Mouse (Mus musculus): Measurements from ENCODE around the gene Selenof.

Selenof gene

DNA sequence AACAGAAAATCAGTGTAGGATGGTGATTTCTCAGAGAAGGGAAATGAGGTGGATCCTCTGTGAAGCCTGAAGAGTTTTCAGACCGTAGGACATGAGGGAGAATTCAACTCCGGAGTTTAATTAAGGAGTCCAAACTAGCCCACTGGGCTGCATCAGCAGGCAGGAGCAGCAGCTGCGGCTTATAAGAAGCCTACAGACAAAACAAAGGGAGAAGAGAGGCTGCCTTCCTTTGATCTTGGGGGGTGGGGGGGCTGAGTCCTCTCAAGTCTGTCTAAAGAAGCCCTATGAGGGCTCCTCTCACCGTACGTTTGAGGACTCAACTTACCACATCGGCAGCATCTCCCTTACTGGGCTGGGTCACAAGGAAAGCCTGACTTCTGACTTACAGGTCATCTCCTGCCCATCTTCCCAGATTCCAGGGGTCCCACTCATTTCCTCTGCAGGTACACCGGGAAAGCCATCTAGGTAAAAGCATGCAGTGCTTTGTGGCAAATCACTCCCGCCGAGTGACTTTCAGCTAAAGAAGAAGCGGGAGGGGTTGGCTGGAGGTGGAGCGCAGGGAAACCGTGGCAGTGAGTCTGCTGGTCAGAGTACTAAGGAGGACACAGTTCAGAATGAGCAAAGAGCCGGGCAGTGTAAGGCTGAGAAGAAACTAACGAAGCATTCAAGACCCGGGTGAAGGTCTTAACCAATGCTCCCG lies 13.3 kb upstream of the Selenof start:
- in situ Hi-C loops (cut with MboI; ENCODE audit: low pct_unique_long_range_greater_than_20kb in 1 of 2, low sequenced_read_pairs in 2 of 2, unreplicated experiment in 1 of 2), result no loop called here

DNA sequence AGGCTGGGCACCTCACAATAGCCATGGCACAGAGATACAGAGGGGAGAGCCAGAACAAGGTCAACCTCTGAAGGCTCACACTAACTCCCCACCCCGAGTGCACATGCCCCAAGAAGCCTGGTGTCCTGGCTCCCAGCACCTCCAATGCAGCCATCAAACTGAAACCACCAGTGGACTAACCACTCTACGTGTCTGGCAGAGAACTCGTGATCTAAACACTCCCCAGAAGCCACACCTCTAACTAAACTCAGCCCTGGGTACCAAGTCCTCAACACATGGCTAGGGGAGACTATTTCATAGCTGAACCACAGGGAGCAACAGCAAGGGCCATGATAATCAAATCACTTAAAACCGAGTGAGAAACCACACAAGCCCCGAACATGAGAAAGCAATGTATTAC lies 11.8 kb upstream of the Selenof start:
- in situ Hi-C loops (cut with MboI; ENCODE audit: low pct_unique_long_range_greater_than_20kb in 1 of 2, low sequenced_read_pairs in 2 of 2, unreplicated experiment in 1 of 2), result no loop called here

DNA sequence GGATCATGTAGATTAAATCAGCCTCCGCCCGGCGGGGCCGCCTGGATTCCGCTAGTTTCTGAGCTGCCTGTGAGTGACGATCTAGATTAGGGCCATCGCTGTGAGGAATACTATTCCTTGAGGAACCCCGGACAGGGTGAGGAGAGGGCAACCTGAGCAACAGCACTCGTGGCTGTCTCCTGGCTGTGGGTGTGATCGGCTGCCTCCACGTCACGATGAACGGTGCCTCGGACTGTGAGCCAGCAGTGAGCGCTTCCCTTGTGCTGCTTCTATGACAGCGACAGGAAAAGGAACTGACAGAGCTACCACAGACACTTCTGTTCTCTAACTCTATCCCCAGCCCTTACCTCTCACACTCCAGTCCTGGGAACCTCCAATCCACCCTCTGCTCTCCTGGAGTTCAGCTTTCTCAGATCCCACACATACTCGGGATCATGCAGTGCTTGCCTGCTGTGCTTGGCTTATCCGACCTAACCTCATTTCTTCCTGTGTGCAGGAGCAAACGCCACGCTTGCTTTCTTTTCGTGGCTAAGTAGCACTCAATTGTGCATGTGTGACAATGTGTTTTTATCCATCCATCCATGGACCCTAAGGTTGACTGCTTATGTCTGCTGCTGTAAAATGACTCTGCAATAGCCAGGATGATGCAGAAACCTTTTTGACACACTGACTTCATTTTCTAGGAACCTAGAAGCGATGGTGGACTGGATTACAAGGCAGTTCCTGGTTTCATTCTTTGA lies 8.4 kb upstream of the Selenof start:
- in situ Hi-C loops (cut with MboI; ENCODE audit: low pct_unique_long_range_greater_than_20kb in 1 of 2, low sequenced_read_pairs in 2 of 2, unreplicated experiment in 1 of 2), result no loop called here

DNA sequence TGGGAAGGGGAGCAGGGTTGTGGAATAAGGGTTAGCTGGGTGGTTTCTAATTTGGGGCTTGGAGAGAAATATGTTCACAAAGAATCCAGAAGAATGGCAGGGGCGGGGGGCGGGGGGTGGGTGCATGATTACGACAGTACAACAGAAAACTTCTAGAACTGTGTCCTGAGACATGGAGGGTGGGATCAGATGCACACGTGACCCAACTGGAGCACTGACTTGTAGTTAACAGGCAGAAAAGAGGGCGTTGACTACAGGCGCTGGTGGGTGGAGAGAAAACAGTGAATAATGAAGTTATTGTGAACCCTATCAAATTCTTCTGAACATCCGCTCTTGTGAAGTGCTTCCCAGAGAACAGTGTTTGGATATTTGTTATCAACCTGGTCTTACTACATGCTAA lies 6.2 kb upstream of the Selenof start:
- in situ Hi-C loops (cut with MboI; ENCODE audit: low pct_unique_long_range_greater_than_20kb in 1 of 2, low sequenced_read_pairs in 2 of 2, unreplicated experiment in 1 of 2), result no loop called here

DNA sequence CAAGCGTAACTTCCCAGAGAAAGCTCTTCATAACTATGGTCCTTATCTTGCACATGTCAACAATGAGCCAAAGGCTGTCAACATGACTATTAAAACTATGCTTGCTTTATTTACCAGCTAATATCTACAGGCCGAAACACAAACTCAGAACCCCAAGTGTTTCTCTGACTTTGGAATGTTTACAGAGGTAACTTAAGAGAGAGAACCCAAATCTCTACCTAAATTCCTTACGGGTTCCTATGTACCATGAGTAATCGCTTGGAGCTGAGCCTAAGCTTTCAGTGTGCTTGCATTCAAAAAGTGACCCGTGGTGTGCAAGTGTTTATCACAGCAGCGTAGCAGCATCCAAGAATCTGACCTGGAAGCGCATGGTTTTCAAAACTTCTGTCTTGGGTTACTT lies 4.9 kb upstream of the Selenof start:
- in situ Hi-C loops (cut with MboI; ENCODE audit: low pct_unique_long_range_greater_than_20kb in 1 of 2, low sequenced_read_pairs in 2 of 2, unreplicated experiment in 1 of 2), result no loop called here

DNA sequence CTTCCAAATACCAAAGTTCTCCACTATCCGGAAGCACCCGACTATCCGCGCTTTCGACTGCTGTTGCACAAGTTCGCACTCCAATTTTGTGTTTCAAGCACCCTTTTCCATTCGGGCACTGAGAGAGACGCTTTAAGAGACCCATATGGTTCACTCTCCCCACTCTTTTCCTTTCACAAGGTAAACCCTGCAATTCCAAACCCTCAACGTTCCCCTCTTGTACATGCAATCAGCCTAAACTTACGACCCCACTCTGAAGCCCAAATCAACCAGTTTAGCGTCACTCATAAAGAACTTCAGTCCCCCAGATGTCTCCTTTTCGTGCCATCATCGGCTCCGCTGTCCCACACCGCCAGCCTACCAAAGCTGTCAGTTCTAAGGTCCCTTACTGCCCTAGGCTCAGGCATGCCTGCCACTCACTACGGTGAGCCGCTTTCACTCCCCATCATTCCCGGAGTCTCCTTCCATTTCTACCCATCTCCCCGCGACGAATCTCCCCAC lies 1.2 kb upstream of the Selenof start:
- in situ Hi-C loops (cut with MboI; ENCODE audit: low pct_unique_long_range_greater_than_20kb in 1 of 2, low sequenced_read_pairs in 2 of 2, unreplicated experiment in 1 of 2), result no loop called here

DNA sequence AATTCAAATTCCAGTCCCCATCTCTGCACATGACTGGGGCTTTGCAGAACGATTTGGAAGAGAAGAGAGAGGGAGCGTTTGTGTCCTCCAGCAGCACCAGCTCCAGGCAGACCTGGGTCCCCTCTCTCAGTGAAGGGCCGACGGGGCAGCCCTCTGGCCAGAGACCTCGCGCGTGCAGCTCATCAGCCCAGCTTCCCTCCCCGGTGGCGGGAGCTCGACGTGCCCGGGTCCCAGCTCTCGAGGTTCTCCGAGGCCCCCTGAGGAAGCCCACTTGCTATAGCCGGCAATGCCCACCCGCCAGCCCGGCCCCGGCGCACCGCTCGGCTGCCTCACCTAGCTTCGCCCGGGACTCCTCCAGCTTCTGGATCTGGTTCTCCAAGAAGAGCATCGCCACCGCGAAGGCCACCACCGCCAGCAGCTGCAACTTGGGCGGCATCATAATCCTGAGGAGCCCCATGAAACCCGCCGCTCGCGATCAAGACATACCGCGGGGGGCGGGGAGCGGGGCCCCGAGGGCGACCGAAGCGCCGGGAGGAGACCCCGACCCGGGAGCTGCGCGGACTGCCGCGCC lies 618 bp upstream of the Selenof start:
- in situ Hi-C loops (cut with MboI; ENCODE audit: low pct_unique_long_range_greater_than_20kb in 1 of 2, low sequenced_read_pairs in 2 of 2, unreplicated experiment in 1 of 2), result no loop called here

DNA sequence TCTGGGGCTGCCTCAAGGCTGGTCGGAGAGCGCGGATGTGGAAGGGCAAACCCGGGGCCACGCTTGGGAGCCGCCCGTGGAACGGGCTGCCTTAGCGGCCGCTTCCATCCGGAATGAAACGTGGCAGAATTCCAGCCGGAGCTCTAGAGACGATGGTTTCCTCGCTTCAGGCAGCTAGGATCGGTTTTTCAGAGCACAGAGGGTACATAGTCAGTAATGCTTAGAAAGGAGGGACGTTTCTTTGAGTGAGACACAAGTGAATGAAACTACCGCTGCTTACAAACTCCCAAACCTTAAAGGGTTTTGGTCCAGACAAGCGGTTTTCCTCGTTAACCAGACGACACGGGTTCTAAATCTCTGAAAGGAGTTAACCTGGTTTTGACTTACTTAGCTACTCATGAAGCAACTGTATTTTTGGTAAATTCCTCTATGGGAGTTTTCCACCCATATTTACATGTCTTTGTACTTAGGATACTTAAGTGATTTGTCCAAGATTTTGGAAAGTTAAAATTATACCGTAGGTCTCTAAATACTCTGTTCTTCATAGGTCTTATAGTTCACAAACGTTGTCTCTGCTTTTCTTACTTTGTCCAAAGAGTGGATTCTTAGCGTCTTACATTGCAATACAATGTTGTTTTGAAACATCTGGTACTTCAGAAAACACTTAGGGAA lies 848 bp downstream of the Selenof start:
- in situ Hi-C loops (cut with MboI; ENCODE audit: low pct_unique_long_range_greater_than_20kb in 1 of 2, low sequenced_read_pairs in 2 of 2, unreplicated experiment in 1 of 2), result no loop called here

DNA sequence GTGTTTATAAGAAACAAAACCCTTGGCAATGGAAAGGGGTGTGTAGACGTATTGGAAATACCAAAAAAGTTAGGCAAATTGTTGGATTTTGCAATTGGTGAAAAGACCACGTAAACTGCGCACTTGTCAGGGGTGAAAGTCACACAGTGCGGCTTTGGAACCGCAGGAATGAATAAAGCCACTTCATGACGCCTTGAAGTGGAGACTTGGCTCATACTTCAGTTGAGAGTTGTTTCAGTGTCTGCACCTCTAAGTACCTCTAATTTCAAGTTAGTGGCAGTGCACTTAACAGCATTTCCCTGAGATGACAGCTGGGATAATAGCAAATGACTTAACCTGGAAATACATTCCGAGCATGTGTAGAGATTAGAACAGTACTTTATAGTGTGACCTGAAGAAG lies 4.2 kb downstream of the Selenof start:
- in situ Hi-C loops (cut with MboI; ENCODE audit: low pct_unique_long_range_greater_than_20kb in 1 of 2, low sequenced_read_pairs in 2 of 2, unreplicated experiment in 1 of 2), result no loop called here

DNA sequence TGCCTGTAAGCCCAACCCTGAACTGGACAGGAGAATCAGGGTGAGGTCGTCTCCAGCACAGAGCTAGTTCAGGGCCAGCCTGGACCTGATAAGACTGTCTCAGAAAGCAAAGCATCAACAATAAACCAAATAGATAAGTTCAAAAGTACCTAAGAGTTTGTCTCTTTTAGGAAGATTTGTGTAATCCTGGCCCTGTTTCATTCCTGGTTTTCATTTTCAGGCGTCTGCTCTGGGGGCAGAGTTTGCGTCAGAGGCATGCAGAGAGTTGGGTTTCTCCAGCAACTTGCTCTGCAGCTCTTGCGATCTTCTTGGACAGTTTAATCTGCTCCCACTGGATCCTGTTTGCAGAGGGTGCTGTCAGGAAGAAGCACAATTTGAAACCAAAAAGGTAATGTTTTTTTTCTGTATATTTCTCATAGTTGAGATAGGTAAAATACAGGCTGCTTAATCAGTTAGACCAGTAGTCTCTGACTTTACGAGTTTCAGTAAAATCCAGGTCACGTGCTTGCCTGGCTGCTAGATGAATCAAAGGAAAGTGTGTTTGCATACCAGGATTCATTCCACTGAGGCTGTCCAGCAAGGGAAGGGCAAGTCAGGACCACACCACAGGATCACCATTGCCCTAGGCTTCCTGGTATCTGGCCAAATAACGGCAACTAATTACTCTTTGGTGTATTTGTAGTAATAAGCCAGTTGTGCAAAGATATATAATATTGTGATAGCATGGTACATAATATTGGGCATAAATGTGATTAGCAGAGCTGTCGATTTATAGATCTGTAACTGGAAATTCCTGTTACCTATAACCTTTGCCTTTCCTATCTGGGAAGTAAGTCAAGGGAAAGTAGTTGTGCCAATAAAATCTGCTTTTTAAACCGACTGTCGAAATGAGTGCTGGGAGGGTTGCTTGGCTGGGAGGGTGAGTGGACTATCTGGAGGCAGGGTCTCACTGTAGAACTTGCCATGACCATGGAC lies 7.5 kb downstream of the Selenof start:
- in situ Hi-C loops (cut with MboI; ENCODE audit: low pct_unique_long_range_greater_than_20kb in 1 of 2, low sequenced_read_pairs in 2 of 2, unreplicated experiment in 1 of 2), result no loop called here

DNA sequence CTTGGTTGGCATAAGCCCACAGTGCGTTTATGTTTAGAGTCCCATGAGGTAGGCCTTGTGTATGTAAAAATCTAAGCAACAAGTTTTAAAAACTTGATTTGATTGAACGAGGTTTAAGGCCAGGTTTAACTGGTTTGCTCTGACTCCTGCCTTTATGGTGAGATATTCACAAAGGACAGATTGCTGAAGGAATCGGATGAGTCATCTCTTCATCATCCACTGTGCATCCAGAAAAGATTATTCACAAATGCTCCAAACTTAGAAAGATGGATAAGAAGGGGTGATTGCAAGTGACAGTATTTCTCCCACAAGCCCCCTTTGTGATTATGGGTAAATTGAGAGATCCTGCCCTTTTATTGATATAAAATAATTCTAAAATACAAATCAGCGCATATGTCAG lies 8.8 kb downstream of the Selenof start:
- in situ Hi-C loops (cut with MboI; ENCODE audit: low pct_unique_long_range_greater_than_20kb in 1 of 2, low sequenced_read_pairs in 2 of 2, unreplicated experiment in 1 of 2), result no loop called here

DNA sequence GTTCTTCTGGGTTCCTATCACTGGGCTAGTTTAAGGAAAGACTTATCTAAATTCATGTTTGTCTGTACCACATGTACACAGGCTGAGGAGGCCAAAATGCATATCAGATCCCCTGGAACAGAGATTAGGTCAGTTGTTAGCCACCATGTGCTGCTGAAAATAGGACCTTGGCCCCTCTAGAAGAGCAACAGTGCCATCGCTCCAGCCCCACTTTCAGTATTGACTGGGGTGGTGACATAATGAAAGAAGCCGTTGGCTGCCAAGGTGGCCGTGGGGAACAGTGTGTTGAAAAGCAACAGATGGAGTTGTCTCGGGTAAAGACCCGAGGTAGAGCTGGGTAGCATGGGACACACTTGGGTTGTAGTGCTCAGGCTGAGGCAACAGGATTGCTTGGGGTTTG lies 9.7 kb downstream of the Selenof start:
- in situ Hi-C loops (cut with MboI; ENCODE audit: low pct_unique_long_range_greater_than_20kb in 1 of 2, low sequenced_read_pairs in 2 of 2, unreplicated experiment in 1 of 2), result no loop called here

DNA sequence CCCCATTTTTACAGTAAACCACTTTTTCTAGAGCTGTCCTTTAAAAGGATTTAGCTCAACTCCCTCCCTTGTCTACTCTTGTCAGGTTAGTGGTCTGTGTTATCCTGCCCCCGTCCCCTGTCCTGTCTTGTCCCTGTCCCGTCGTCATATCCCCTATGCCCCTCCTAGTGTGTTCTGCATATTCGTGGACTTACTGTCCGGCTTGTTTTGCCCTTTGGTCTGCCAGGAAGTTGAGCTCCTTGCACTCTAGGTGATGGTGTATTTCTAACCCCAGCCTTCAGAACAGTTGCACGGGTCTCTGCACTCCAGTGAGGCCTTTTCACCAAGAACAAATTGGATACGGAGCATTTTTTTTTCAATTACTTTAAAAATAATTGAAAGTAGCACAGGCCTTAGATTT lies 10.2 kb downstream of the Selenof start:
- in situ Hi-C loops (cut with MboI; ENCODE audit: low pct_unique_long_range_greater_than_20kb in 1 of 2, low sequenced_read_pairs in 2 of 2, unreplicated experiment in 1 of 2), result no loop called here

DNA sequence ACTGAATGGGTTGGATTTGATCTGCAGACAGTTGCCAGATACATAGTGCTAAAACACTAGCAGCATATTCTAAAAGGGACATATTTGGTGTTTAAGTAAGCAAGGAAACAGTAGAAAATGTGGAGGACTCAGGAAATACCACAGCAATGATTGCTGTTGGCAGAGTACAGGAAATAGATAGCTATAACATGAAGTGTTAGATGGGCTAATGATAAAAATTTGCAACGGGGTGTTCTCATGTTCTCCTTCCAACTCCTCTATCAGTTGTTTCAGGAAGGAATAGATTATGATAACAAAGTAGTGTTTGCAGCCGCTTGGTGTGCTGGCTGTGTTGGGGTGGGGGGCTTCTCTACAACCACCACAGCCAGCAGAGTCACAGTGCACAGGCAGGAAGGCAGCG lies 11.7 kb downstream of the Selenof start:
- in situ Hi-C loops (cut with MboI; ENCODE audit: low pct_unique_long_range_greater_than_20kb in 1 of 2, low sequenced_read_pairs in 2 of 2, unreplicated experiment in 1 of 2), result no loop called here

DNA sequence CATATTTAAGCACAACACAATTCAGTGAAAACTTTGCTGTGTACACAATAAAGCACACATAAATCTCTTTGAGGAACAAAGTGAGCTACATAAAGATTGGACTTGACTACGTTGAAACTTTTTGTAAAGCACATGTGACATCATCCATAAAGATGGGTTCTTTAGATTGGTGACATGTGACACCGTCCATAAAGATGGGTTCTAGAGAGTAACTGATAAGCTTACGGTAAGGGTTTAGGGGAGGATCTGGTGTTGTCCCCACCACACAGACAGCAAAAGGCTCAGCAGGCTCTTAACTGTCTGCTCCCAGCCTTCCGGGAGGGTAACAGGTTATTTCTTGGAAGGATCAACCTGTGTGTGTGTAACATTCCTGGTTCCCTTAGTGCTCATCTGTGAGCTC lies 12.2 kb downstream of the Selenof start:
- in situ Hi-C loops (cut with MboI; ENCODE audit: low pct_unique_long_range_greater_than_20kb in 1 of 2, low sequenced_read_pairs in 2 of 2, unreplicated experiment in 1 of 2), result no loop called here

DNA sequence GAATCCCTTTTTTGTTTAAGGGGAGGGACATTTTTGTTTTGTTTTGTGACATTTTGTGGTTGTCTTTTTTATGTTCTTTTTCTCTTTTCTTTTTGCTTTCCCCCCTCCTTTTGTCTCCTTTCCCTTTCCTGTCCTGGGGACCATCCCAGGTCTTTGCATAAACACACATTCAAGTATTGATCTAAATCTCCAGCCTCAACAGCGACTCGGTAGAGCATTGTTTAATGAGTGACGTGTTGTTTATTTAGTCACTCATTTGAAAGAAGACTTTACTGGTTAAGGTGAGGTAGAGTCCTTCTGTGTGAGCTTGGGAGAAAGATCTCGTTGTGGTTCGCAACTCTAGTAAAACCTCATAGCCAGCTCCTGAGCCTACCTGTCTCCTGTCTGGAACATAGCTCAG lies 13.7 kb downstream of the Selenof start:
- in situ Hi-C loops (cut with MboI; ENCODE audit: low pct_unique_long_range_greater_than_20kb in 1 of 2, low sequenced_read_pairs in 2 of 2, unreplicated experiment in 1 of 2), result no loop called here

DNA sequence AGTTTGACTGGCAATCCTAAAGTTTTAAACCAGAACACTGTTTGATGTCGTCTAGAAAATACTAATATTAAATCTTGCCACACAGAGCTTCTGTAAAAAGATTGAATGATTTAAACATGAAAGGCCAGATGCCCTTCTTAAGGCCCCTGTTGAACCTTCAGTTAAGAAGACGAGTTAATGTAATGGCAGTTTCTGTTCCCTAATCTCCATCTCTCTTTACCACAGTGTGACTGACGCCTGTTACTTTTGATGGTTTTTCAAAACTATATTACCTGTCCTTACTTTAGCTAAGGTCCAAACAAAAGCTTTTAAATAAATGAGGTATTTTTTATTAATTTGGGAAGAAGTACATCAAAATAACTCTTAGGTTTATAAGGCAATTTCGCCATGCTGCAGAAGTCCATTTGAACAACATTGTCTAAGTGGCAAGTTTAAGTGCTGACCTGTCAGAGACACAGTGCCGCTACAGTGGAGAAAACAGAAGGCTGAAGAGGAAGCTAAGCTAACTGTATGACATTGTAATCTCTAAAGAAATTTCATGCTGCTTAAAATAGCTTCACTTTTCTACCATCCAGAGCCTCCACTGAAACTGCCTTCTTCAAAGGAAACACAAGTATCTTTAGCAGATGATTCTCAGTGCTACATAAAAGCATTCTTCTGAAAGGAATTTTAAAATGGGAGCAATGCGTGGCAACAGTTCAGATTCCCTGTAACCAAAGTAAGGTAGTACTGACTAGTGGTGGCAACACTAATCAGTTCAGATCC lies 14.9 kb downstream of the Selenof start:
- in situ Hi-C loops (cut with MboI; ENCODE audit: low pct_unique_long_range_greater_than_20kb in 1 of 2, low sequenced_read_pairs in 2 of 2, unreplicated experiment in 1 of 2), result no loop called here

DNA sequence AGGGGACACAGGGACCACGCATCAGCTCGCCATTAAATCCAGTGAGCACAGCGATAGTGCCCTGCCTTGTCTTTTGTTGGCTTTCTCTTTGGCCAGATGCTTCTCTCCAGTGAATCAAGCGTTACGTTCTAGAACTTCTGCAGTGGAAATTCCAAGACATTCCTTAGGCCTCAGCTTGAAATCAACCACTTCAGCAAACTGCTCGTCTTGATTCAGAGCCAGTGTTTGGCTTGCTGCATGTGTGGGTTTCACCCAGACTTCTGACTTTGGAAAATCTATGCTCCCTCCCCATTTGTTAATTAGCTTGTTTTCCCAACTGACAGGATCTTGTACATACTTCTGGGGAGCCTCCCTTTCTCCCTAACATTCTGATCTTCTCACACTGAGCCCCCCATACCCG lies 16.6 kb downstream of the Selenof start:
- in situ Hi-C loops (cut with MboI; ENCODE audit: low pct_unique_long_range_greater_than_20kb in 1 of 2, low sequenced_read_pairs in 2 of 2, unreplicated experiment in 1 of 2), result no loop called here

All from mouse embryonic stem cell (cell line).